Mouse (Mus musculus): ENCODE results near the gene Armc6.

The Armc6 gene

GRCm38 (mm10) chr8:70193238-70193637 lies 41.0 kb downstream of the Armc6 start:
- DNase-seq: peak; percentile 61

- peak; percentile 82 for DNase-seq
Observed at GRCm38 (mm10) chr8:70188707-70189106, 45.6 kb downstream of the Armc6 start.

- peak; percentile 7 for DNase-seq
Observed at GRCm38 (mm10) chr8:70183194-70183593, 51.1 kb downstream of the Armc6 start.

- no peak for DNase-seq
Observed at GRCm38 (mm10) chr8:70181903-70182252, 52.4 kb downstream of the Armc6 start.

- peak; percentile 8 for DNase-seq
Observed at GRCm38 (mm10) chr8:70181212-70181902, 52.9 kb downstream of the Armc6 start.

- DNase-seq: peak; percentile 10
Observed at GRCm38 (mm10) chr8:70179082-70179481, 55.2 kb downstream of the Armc6 start.

GRCm38 (mm10) chr8:70178231-70178630 lies 56.0 kb downstream of the Armc6 start:
- DNase-seq: no peak

GRCm38 (mm10) chr8:70174079-70174478 lies 60.2 kb downstream of the Armc6 start:
- DNase-seq: peak; percentile 8

GRCm38 (mm10) chr8:70173320-70173719 lies 60.9 kb downstream of the Armc6 start:
- peak; percentile 10 for DNase-seq

GRCm38 (mm10) chr8:70172043-70172681 lies 62.1 kb downstream of the Armc6 start, which contains the start of gene Tmem161a:
TSS of gene Tmem161a (plus strand) at chr8:70172356.
- peak; percentile 95 for DNase-seq

- DNase-seq: peak; percentile 6
Observed at GRCm38 (mm10) chr8:70171240-70171639, 63.0 kb downstream of the Armc6 start.

- DNase-seq: peak; percentile 63
Observed at GRCm38 (mm10) chr8:70170748-70171147, 63.5 kb downstream of the Armc6 start.

Measured in kidney, postnatal 10 days (tissue).